Mouse (Mus musculus) left cerebral cortex, adult 2 months (tissue): ENCODE data around the gene Lgals12. TPM values are rescaled to one million over a fixed set of nuclear protein-coding genes. Genes with fewer than 3 reads are reported as not detected.

ENCODE experiments used
- DNase-seq, 2 experiments: peaks; one replicate each; pipeline ENCODE4 v3.0.0; 2021 to 2022; ENCODE audit warnings: low spot score in 2 of 2, mixed read lengths in 1 of 2; ENCODE audit errors: extremely low spot score in 1 of 2
- H3K27ac ChIP-seq: fragments of 200-600 bp; 2 replicates; pipeline ENCODE4 v1.8.1; 2022
- H3K4me3 ChIP-seq: fragments of 200-600 bp; 2 replicates; pipeline ENCODE4 v1.8.1; 2022
- CTCF ChIP-seq: fragments of 200-600 bp; IDR thresholded peaks from 2 replicates; pipeline ENCODE4 v1.8.1; 2022; ENCODE audit warnings: antibody characterized with exemption, mild to moderate bottlenecking, moderate library complexity
- intact Hi-C: fragments of 180-260 bp; cut with DNase I; formaldehyde crosslinking; loops from one replicate; pipeline ENCODE4 v1.15.1; 2025
- total RNA-seq, 2 experiments: library from RNA; stranded (reverse); gene quantifications; 2 replicates each; pipeline ENCODE4 v1.2.3; 2021

Lgals12 gene
- total RNA-seq, 2 experiments from 2014 or later: 0.48 to 0.49 TPM

DNA sequence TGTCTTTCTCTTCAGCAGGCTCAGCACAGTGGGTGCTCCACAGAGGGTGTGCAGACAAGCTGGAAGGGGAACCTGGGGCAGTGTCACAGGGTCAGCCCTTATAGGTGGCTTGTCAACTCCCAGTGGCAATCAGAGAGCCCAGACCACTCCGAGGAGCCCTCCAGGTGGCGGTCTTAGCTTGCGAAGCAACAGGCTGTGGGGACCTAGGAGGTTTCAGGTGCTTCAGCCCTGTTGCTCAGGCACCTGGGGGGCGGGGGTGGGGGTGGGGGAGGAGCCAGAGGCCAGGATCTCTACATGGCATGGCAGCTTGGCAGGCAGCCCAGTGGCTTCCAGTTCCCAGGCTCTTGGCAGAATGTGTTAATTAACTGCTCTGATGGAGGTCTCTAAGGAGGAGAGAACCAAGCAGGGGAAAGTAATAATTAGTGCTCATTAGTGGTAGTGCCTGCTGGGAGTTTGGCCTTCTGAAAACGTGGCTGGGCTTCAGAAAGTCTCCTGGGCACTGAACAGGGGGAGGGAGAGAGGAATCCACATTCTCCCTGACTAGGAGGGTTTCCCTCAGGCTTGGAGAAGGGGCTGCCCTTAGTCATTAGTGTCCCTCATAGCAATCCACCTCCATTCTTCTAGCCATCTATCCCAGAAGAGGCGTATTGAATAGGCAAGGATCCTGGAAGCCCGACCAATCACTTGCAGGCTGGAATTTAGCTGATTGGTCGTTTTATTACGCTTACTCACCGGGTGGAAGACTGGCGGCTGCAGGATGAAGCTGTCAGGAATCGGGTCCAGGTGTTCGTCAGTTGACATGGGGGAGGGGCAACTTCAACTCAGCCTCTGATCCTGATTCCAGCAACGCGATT is 836 bp downstream of the Lgals12 start:
- peak overlapping the region; percentile 35 for H3K4me3 ChIP-seq
- no peak for TF ChIP-seq CTCF
- intact Hi-C loops: no loop called here
- peak; percentile 43 to 61 for DNase-seq
- peak overlapping the region; percentile 1; the same call in 1 of the 2 replicates for H3K27ac ChIP-seq

DNA sequence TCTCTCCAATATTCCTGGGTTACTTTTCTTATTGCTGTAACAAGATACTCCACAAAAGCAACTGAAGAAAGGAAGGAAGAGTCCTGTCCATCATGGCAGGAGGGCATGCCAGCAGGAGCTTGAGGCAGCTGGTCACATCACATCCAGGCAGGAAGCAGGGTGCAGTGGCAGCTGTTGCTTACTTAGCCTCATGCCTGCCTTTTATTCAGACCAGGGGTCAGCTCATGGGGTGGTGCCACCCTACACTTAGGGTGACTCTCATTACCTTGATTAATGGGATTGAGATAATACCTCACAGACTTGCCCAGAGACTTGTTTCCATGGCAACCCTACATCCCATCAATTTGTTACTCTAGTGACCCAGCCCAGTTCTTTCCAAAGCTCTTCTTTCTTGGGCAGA is 2.0 kb downstream of the Lgals12 start:
- H3K27ac ChIP-seq: no peak overlapping the region
- no peak for TF ChIP-seq CTCF
- no peak overlapping the region for H3K4me3 ChIP-seq
- no peak for DNase-seq
- intact Hi-C loops: no loop called here

DNA sequence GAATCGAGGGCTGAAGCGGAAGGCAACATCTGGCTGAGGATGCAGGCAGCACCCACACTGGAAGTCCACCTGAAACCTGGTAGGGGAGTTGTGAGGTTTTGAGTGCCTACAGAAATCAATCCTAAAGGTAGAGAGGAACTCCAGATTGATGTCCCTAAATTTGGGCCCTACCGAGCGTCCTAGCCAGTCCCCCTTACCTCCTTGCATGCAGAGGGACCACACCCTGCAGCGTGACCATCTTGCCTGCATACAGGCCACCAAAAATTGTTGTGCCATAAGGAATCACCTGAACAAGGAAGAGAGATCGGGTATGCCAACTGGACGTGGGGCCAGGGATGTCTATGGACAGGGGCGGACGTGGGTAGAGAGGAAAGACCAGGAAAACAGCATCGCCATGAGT is 2.9 kb downstream of the Lgals12 start:
- no peak overlapping the region for H3K27ac ChIP-seq
- no peak for DNase-seq
- TF ChIP-seq CTCF: no peak
- no peak overlapping the region for H3K4me3 ChIP-seq
- intact Hi-C loops: no loop called here

DNA sequence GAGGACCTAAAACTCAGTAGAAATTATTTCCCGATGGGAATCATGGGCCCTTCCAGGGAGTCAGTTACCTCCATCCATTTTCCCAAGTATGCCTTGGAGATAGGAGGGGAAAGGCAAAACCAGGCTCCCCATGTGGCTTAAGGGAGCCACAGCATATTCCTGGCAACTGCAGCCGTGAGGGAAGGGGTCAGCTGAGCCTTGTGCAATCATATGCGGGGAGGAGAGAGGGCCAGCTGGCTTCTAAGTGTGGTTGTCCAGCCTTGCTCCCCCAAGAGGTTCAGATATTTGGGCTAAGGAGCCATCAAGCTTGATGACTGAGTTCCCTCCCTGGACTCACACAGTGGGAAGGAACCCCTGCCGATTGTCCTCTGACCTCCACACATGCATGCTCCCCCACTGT is 5.4 kb downstream of the Lgals12 start:
- DNase-seq: no peak
- no peak overlapping the region for H3K27ac ChIP-seq
- H3K4me3 ChIP-seq: no peak overlapping the region
- intact Hi-C loops: no loop called here
- TF ChIP-seq CTCF: no peak

DNA sequence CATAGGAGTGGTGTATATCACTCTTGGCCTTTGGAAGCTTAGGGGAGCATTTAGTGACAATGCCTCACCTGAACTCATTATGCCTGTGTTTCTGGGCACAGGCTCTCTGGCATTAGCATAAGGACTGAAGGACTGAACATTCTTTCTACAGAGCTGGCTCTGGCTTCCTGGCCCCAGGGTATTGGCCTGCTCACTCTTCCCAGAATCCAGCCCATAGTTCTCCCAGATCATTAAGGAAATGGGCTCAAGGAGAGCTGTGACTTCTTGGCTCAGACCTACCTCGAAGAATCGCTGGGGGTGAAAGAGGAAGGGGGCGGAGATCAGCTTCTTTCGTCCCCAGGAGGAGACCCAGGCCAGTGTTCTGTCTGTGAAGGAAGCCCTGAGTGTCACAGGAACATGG is 8.5 kb downstream of the Lgals12 start:
- no peak for TF ChIP-seq CTCF
- intact Hi-C loops: no loop called here
- no peak for DNase-seq
- Histone ChIP-seq H3K27ac (no peak overlapping the region), H3K4me3 (no peak overlapping the region)

DNA sequence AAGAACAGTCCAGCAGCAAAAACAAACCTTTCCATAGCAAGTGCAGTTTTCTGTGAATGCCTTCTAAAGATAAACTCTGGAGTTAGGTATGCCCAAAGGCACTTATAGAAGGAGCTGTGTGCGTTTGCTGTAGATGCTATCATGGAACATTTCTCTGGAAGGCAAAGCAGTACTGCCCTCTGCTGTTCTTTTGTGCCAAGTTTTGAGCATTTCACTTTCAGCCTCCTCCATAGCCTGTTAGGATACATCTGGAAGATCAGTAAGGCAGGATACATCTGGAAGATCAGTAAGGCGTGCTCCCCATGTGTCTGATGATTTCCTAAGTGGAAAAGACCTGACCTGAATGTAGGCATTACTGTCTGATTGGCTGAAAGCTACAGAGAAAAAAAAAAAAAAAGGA is 11.5 kb downstream of the Lgals12 start:
- DNase-seq: peak; percentile 31 to 39
- H3K4me3 ChIP-seq: no peak overlapping the region
- TF ChIP-seq CTCF: peak; percentile 68
- H3K27ac ChIP-seq: no peak overlapping the region
- intact Hi-C loops: loop anchor here (1.0 kb wide), 1 partner anchor 66 kb away; no protein-coding TSS in a partner anchor

DNA sequence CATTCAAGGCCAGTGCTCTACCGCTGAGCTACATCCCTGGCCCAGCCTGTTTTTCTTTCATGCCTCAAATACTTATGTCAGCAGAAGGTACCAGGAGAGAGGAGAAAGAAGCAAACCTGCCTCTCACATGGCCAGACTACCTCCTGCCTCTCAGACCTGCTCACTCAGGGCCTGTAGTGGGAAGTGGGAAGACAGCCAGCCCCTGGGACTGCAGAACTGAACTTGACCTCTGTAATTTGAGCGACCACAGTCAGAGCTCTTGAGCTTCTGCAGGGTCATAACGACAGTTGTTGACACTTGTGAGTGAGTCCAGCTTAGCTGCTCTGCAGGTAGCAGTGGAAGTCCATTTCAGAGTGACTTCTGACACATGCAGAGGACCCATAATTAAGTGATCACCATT is 15.0 kb downstream of the Lgals12 start:
- intact Hi-C loops: no loop called here

DNA sequence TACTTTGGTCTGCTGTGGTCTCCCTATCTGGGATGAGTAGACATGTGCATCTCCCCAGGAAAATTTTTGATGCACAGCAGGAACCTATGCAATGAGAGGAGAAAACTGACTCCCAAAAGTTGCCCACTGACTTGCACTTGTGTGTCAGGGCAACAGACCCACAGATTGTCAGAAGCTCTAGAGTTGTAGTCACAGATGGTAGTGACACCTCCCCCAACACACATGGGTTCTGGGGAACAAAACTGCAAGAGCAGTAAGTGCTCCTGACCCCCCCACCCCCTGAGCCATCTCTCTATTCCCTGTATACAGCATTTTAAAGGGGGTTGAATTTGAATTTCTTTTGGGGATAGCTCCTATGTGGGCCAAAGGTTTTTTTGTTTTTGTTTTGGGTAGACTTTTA is 16.2 kb downstream of the Lgals12 start:
- Histone ChIP-seq H3K4me3 (no peak overlapping the region), H3K27ac (no peak overlapping the region)
- DNase-seq: no peak
- no peak for TF ChIP-seq CTCF
- intact Hi-C loops: no loop called here

More for the DNA sequence above, 15.0 kb downstream of the Lgals12 start:
- H3K4me3 ChIP-seq: no peak overlapping the region
- no peak overlapping the region for H3K27ac ChIP-seq
- DNase-seq: no peak
- TF ChIP-seq CTCF: no peak

DNA sequence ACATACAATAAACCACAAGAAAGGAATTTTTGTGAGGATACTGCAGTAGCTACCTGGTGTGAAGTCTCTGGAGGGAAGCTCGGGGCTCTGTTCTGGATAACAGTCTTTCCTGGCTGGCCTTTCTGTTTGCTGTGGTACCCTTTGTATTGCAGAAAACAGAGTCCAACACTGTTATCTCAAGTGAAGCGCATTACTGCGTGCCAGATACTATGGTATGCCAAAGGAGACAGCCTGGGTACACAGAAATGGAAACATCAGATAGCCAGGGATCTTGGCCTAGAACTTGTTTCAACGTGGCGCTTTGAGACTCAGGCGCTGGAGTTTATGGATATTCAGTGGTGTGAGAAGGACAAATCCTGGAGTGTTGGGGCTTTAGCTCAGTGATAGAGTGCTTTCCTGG is 21.2 kb downstream of the Lgals12 start:
- Histone ChIP-seq H3K4me3 (no peak overlapping the region), H3K27ac (no peak overlapping the region)
- no peak for TF ChIP-seq CTCF
- intact Hi-C loops: no loop called here
- no peak for DNase-seq

DNA sequence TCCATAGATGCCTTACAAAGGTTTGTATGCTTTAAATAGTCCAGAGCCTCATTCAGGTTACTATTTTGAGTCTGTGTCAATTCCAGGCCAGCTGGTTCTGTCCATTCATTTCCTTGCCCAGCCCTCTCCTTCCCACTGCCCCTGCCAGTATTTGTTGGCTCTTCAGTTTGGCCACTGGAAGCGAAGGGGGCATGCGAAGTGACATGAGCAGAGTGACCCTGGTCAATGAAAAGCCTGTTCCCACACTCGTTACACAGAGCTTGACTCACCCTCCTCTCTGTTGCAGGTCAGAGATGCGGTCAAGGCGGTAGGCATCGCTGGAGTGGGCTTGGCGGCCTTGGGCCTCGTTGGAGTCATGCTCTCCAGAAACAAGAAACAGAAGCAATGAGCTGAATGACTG is 21.7 kb downstream of the Lgals12 start:
- intact Hi-C loops: no loop called here
- TF ChIP-seq CTCF: no peak
- Histone ChIP-seq H3K27ac (no peak overlapping the region; the same call in 1 of the 2 replicates), H3K4me3 (no peak overlapping the region)
- DNase-seq: no peak

DNA sequence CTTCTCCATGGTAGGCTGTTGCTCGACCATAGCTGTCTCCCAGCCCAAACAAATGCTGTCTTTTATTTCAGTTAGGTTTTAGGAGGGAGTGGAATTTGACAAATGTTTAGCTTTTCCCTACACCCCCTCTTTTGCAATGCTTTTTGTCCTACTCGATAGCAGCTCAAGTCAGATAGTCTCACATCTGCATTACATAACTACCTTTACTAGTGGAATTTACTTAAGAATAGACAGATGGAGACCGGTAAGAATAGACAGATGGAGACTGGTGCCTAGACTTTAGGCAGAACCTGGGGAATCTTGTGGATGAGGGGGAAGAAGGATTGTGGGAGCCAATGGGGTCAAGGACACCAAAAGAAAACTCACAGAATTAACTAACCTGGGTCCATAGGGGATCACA is 23.4 kb downstream of the Lgals12 start:
- Histone ChIP-seq H3K27ac (peak overlapping the region; percentile 63), H3K4me3 (no peak overlapping the region)
- no peak for TF ChIP-seq CTCF
- no peak for DNase-seq
- intact Hi-C loops: no loop called here

DNA sequence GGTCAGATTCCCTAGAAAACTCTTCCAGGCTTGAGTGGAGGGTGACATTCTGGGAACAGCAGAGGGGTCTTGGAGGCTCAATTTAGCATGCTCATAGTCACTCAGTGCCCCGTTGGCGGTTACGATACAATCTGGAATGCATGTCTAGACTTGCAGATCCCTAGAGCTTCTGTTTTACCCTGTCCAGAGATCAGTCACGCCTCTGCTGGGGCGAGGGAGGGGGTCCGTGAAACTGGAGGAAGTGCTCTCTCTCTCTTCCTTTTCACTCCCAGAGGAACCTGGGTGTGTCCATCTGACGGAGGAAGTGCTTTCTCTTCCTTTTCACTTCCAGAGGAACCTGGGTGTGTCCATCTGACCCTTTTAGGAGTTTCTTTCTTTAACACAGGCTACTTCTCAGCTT is 23.9 kb downstream of the Lgals12 start:
- peak overlapping the region; percentile 63 for H3K27ac ChIP-seq
- TF ChIP-seq CTCF: no peak
- intact Hi-C loops: no loop called here
- H3K4me3 ChIP-seq: no peak overlapping the region
- no peak for DNase-seq

DNA sequence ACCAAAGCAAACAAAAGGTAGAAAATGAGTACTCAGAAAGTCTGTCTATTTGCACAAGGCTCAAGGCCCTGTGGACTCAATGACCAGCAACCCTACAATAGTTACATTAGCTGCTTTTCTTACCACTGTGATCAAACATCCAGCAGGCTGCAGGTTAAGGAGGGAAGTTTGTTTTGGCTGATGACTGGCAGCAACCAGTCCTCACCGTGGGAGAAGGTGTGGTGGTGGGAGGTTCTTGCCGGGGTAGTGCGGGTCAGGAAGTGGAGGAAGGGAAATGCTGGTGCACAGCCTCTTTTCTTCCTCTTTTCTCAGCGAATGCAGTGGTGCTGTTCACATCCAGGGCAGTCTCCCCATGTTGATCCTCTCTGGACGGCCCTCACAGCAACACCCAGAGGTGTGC is 26.0 kb downstream of the Lgals12 start:
- H3K27ac ChIP-seq: peak overlapping the region; percentile 40; the same call in 1 of the 2 replicates
- TF ChIP-seq CTCF: no peak
- intact Hi-C loops: no loop called here
- H3K4me3 ChIP-seq: no peak overlapping the region
- no peak for DNase-seq
